Mouse (Mus musculus) lung, postnatal 0 days (tissue): ENCODE measurements around the gene Vdac1. TPM values are rescaled to one million over a fixed set of nuclear protein-coding genes. Genes with fewer than 3 reads are reported as not detected.

Experiments
- ATAC-seq: fragments of 200-750 bp; cut with Nextera tagmentation; 2 replicates; pipeline ENCODE4 v1.8.0; 2017; ENCODE audit warnings: moderate library complexity
- DNase-seq: peaks from one replicate; pipeline ENCODE4 v3.0.0-alpha.2; 2016; ENCODE audit warnings: low spot score
- H3K27ac ChIP-seq: fragments of 300-500 bp; sonication (generic); 2 replicates; pipeline ENCODE4 v1.5.1; 2014; ENCODE audit warnings: antibody characterized with exemption, mild to moderate bottlenecking, low read length, mixed read lengths
- H3K27me3 ChIP-seq: fragments of 300-500 bp; sonication (generic); replicated peaks from 2 replicates; pipeline ENCODE4 v1.6.1; 2014; ENCODE audit warnings: low read length, mixed read lengths; ENCODE audit not compliant: insufficient read depth
- H3K36me3 ChIP-seq: fragments of 300-500 bp; sonication (generic); 2 replicates; pipeline ENCODE4 v1.6.1; 2014; ENCODE audit warnings: low read length, mixed read lengths; ENCODE audit not compliant: insufficient read depth
- H3K4me1 ChIP-seq: fragments of 300-500 bp; sonication (generic); 2 replicates; pipeline ENCODE4 v1.6.1; 2014; ENCODE audit warnings: antibody characterized with exemption, low read depth, low read length, mixed read lengths; ENCODE audit not compliant: insufficient read depth
- H3K4me2 ChIP-seq: fragments of 300-500 bp; sonication (generic); replicated peaks from 2 replicates; pipeline ENCODE4 v1.6.1; 2014; ENCODE audit warnings: low read depth, mild to moderate bottlenecking, low read length, moderate library complexity, mixed read lengths
- H3K4me3 ChIP-seq: fragments of 300-500 bp; sonication (generic); 2 replicates; pipeline ENCODE4 v1.5.1; 2014; ENCODE audit warnings: low read depth, low read length
- H3K9ac ChIP-seq: fragments of 300-500 bp; sonication (generic); replicated peaks from 2 replicates; pipeline ENCODE4 v1.6.1; 2014; ENCODE audit warnings: low read depth, mild to moderate bottlenecking
- H3K9me3 ChIP-seq: fragments of 300-500 bp; sonication (generic); 2 replicates; pipeline ENCODE4 v1.6.1; 2016; ENCODE audit warnings: low read length, mixed read lengths
- CTCF ChIP-seq: IDR thresholded peaks from 2 replicates; pipeline ENCODE4 v1.5.1; 2016; ENCODE audit warnings: antibody characterized with exemption, mild to moderate bottlenecking
- EP300 ChIP-seq: IDR thresholded peaks from 2 replicates; pipeline ENCODE4 v1.6.1; 2016; ENCODE audit warnings: antibody characterized with exemption, mild to moderate bottlenecking, control low read depth
- WGBS: fragments of 180-500 bp; shearing (Covaris S2); extraction: QIAGEN DNeasy Blood & Tissue Kit; methylation state at CpG from one replicate; pipeline ENCODE4 v1.1.7; 2014; 5-methylcytosine and 5-hydroxymethylcytosine counted together
- polyA plus RNA-seq: library from polyadenylated mRNA; unstranded; fragments of >200 nt; fragmentation: Nextera tagmentation; extraction: Ambion mirVana; gene quantifications from 2 replicates; pipeline ENCODE4 v1.2.1, GENCODE M21; 2015

Gene Vdac1
- polyA plus RNA-seq, 1 experiment from 2014 or later, result 127 TPM

- DNase-seq, result no peak
- Histone ChIP-seq H3K27ac (no peak overlapping the region), H3K27me3 (no peaks in the 10 kb centered on the region), H3K36me3 (no peaks in the 10 kb centered on the region), H3K4me1 (peaks cover 3% of the 10 kb centered on the region; the same call in 1 of the 2 replicates), H3K9me3 (no peaks in the 10 kb centered on the region), H3K9ac (no peak overlapping the region), H3K4me2 (no peak overlapping the region), H3K4me3 (no peak overlapping the region)
- WGBS, result 82% methylated on average over 5 of the region's 5 CpGs
- no peak for TF ChIP-seq EP300
- TF ChIP-seq CTCF, result no peak
- ATAC-seq, result no peak
Measured at GRCm38 (mm10) chr11:52341476-52341875, 19.2 kb upstream of the Vdac1 start.

- H3K36me3 ChIP-seq, result no peaks in the 10 kb centered on the region
- H3K27ac ChIP-seq, result no peak overlapping the region
- ATAC-seq (no peak), DNase-seq (no peak)
- H3K27me3 ChIP-seq, result no peaks in the 10 kb centered on the region
- H3K4me2 ChIP-seq, result no peak overlapping the region
- TF ChIP-seq CTCF, result no peak
- no peak for TF ChIP-seq EP300
- H3K4me1 ChIP-seq, result peaks cover 7% of the 10 kb centered on the region; the same call in 1 of the 2 replicates
- no peak overlapping the region for H3K4me3 ChIP-seq
- 89% methylated on average over 4 of the region's 4 CpGs for WGBS
- no peak overlapping the region for H3K9ac ChIP-seq
- H3K9me3 ChIP-seq, result no peaks in the 10 kb centered on the region
Measured at GRCm38 (mm10) chr11:52342296-52342695, 18.4 kb upstream of the Vdac1 start.

- no peaks in the 10 kb centered on the region for H3K9me3 ChIP-seq
- H3K9ac ChIP-seq, result no peak overlapping the region
- no peak for TF ChIP-seq EP300
- peak; percentile 87 for TF ChIP-seq CTCF
- no peak overlapping the region for H3K4me2 ChIP-seq
- WGBS, result under 1% methylated on average over 6 of the region's 6 CpGs
- no peak overlapping the region for H3K4me3 ChIP-seq
- peaks cover 4% of the 10 kb centered on the region; the same call in 1 of the 2 replicates for H3K4me1 ChIP-seq
- ATAC-seq, result no peak; the same call in 1 of the 2 replicates
- H3K36me3 ChIP-seq, result no peaks in the 10 kb centered on the region
- peak; percentile 90 for DNase-seq
- no peaks in the 10 kb centered on the region for H3K27me3 ChIP-seq
- H3K27ac ChIP-seq, result no peak overlapping the region
Measured at GRCm38 (mm10) chr11:52343162-52343561, 17.5 kb upstream of the Vdac1 start.

- DNase-seq, result no peak
- WGBS, result 68% methylated on average over 12 of the region's 12 CpGs
- no peaks in the 10 kb centered on the region for H3K27me3 ChIP-seq
- H3K4me3 ChIP-seq, result no peak overlapping the region
- TF ChIP-seq CTCF (no peak), EP300 (no peak)
- no peaks in the 10 kb centered on the region for H3K9me3 ChIP-seq
- H3K9ac ChIP-seq, result no peak overlapping the region
- peaks cover 4% of the 10 kb centered on the region; the same call in 1 of the 2 replicates for H3K4me1 ChIP-seq
- no peak overlapping the region for H3K4me2 ChIP-seq
- ATAC-seq, result no peak
- no peaks in the 10 kb centered on the region for H3K36me3 ChIP-seq
- no peak overlapping the region for H3K27ac ChIP-seq
Measured at GRCm38 (mm10) chr11:52344991-52345777, 15.5 kb upstream of the Vdac1 start.

GRCm38 (mm10) chr11:52345939-52346634, 14.6 kb upstream of the Vdac1 start:
- Histone ChIP-seq H3K27ac (peak overlapping the region; percentile 38; the same call in 1 of the 2 replicates), H3K27me3 (no peaks in the 10 kb centered on the region), H3K36me3 (no peaks in the 10 kb centered on the region), H3K9me3 (no peaks in the 10 kb centered on the region), H3K4me1 (peaks cover 4% of the 10 kb centered on the region; the same call in 1 of the 2 replicates), H3K9ac (no peak overlapping the region), H3K4me3 (peak overlapping the region; percentile 26), H3K4me2 (peak overlapping the region; percentile 61)
- ATAC-seq, result peak; percentile 68
- TF ChIP-seq CTCF (peak; percentile 96), EP300 (no peak)
- WGBS, result 5% methylated on average over 9 of the region's 12 CpGs
- peak; percentile 88 for DNase-seq

- TF ChIP-seq CTCF (no peak), EP300 (no peak)
- Histone ChIP-seq H3K4me1 (peaks cover 4% of the 10 kb centered on the region; the same call in 1 of the 2 replicates), H3K9ac (no peak overlapping the region), H3K36me3 (no peaks in the 10 kb centered on the region), H3K4me3 (peak overlapping the region; percentile 26), H3K27me3 (no peaks in the 10 kb centered on the region), H3K9me3 (no peaks in the 10 kb centered on the region), H3K27ac (peak overlapping the region; percentile 38; the same call in 1 of the 2 replicates), H3K4me2 (peak overlapping the region; percentile 61)
- 6% methylated on average over 12 of the region's 12 CpGs for WGBS
- ATAC-seq, result peak; percentile 71
- peak; percentile 60 for DNase-seq
Measured at GRCm38 (mm10) chr11:52346635-52347005, 14.0 kb upstream of the Vdac1 start.
